Mouse (Mus musculus) retina, postnatal 1 day (tissue): ENCODE data around the gene Pdk1.

ENCODE experiments used
- DNase-seq: peaks from one replicate; pipeline ENCODE4 v3.0.0-alpha.2; 2012

The Pdk1 gene

DNA sequence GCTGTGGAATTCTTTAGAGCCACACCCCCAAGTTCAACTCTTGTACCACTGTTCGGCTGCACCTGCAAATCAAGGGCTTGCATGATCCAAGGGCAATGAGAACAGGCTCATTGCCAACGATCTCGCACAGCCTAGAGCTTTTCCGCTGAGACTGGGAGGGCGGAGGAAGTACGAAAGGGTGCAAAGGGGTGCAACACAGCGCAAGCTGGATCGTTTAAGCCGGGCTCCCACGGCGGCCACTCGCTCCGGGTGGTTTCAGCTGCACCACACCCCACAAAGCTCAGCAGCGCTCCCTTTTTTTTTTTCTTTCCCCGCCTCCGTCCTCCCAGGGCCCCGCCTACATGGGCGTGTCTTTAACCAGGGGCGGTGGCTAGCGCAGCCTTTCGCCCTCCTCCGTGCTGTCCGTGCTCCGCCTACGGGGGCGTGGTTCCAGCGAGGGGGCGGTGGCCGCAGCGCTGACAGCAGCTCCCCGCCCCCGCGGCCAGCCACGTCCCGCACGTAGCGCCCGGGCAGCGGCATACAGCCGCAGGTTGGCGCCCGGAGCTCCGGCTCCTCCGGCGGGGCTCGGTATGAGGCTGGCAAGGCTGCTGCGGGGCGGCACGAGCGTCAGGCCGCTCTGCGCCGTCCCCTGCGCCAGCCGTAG, at the start of gene Pdk1:
Gene Pdk1, plus strand, starts transcription at position 424 of the 643 bp plus-strand sequence.
- peak; percentile 98 for DNase-seq

DNA sequence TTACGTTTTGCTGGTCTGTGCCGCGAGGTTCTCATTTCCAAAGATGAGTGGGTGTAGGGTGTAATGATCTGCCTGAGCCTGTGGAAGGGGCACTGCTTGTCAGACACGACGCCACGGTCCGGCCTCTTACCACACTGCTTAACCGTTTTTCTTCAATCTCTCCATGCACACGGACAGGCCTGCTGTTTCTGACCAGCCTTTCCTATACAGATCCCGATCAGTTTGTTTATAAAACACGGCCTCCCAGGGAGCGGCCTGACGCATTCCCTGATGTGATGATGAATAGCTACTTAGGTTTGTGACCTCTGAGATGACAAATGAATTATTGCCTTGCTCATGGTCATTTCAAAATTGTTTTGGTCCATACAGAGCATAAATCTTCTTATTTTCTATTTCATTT, 48.9 kb upstream of the Pdk1 start:
- no peak for DNase-seq

DNA sequence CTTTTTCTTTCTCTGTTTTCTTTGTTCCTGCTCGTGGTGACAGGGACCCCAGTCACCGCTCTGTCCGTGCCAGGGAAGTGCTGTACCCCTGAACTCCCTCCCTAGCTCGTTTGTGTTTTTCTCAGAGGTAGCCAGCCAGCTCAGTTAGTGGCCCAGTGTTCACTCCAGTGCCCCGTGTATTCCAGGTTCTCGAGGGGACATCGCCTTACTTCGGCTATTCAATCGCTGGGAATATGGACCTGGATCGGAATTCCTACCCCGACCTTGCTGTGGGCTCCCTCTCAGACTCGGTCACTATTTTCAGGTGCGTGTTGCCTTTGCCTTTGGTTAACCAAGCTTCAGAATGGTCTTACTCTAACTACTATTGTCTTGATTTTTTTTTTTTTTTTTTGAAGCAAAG, 45.3 kb upstream of the Pdk1 start:
- no peak for DNase-seq

DNA sequence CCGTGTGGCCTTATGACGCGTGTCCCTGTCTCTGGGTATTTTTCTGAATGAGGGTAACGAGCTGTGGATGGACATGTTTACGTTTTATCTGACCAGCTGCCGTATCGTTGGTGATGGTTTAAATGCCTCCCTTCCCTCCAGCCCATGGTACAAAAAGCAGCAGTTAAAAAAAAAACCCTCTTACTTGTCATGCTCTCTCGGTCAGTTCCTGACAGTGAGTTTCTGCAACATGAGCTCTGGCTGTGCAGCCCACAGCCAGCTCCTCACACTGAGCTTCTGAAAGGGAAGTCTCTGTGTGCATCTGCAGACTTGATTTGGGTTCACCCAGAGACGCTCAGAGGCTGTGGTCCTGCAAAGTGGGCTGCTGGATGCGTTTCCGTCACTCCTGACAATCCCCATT, 44.1 kb upstream of the Pdk1 start:
- no peak for DNase-seq

DNA sequence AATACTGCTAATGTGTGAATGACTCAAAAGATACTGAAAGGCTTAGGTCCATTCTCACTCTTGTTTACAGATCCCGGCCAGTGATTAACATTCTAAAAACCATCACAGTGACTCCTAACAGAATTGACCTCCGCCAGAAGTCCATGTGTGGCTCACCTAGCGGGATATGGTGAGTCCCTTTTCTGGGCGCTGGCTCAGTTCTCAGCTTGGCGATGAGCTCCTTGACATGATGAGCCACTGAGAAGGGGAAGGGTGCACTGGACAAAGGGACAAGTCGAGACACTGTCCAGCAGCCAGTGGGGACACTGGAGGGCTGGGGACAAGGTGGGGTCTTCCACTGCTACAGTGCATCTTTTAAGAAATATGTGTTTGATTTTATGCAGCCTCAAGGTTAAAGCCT, 39.4 kb upstream of the Pdk1 start:
- no peak for DNase-seq

DNA sequence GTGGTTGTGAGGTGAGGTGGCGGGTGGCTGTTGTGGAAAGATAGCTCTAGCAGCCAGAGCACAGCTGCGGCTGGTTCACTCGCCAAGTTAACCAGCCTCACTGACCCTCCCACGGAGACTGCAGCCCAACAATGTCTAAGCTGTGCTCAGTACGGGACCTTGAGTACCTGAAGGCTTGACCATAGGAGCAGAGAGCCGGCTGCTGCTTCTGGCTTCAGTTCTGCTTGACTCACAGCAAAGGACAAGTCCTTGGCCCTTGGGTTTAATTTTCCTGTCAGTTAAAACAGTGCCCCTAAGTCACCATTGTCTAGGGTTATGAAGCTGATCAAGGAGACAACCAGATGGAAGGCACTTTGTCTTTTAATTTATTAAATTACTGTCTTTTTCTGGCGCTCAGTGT, 38.7 kb upstream of the Pdk1 start:
- DNase-seq = no peak

DNA sequence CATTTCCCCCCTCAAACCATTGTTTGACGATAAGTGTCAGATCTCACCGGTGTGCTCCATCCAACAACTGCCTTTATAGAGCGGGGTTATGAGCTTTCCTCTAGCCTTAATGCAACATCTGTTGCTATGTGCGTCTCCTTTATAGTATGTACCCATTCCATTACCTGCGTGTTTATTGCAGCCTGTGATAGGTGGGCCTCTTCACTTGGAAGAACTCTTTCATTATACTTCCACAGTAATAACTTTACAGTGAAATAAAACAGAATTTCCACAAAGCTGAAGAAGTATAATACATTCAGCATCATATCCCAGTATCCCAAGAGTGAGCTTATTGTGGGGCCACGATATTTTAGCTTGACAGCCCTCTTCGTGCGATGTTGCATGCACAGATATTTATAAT, 37.5 kb upstream of the Pdk1 start:
- no peak for DNase-seq

DNA sequence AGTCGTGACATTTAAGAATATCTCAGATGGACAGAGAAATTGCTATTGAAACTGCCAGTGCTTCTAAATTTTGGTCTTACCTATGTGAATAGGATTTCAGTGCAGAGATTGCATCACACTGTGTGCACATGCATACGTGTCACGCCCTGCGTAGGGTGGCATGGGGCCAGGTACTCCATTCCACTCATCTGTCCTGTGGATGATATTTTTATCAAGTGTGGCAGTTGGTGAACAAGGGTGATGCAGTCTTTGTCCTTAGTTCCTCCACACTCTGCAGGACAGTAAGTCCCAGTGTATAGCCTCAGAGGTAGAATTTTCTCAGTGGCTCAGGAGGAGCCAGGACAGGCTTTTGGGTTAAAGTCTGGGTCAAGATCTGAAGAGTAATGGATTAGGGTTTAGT, 36.8 kb upstream of the Pdk1 start:
- DNase-seq = no peak

DNA sequence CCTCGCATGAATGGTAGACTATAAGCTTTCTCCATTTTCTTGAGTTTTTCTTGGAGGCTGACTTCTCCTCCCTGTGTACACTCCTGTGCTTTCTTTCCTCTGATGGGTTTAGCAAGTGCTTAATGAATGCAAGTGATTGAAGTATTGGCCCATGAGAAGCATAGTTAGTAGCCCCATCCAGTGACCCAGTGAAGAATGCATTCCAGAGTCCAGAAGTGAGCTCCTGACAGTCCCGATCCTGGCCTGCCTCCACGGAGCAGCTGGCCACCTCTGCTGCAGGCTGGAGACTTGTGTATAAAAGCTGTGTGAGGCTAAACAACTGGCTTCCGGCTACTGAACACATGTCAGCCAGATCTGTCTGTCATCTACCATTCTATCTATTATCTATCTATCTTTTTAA, 35.8 kb upstream of the Pdk1 start:
- no peak for DNase-seq

DNA sequence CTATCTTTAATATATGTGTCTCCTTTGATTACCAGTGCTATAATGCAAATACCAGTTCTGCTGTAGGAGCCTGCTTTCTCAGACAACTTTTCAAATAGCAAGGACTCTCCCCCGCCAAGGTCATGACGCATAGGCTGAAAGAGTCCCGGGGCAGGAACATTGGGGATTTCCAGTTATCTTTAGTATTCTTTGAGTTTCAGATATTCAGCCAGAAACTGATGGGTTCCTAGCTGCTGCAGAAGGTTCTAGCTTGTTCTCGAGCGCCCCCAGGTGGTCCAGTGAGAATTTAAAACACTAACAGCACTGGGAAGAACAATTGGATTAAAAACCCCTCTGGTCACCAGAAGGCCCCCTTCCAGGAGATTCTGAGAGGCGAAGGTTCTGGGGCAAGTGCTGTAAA, 35.2 kb upstream of the Pdk1 start:
- peak; percentile 83 for DNase-seq

DNA sequence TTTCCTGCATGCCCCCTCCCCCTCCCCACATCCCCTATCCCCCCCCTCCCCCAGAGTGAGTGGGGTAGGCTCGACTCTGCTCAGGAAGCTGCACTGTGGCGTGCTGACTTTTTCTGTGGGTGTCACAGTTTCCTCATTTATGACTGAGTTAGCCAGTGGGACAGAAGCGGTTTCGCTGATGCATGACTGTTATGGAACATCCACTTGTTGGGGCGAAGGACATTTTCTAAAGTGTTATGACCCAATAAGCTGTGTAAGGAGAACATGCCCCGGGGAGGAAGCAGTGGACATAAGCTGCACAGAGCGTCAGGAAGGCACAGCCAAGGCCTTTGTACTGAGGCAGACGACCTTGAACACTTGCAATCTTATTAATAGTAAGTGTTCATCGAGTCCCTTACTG, 29.7 kb upstream of the Pdk1 start:
- DNase-seq = no peak

DNA sequence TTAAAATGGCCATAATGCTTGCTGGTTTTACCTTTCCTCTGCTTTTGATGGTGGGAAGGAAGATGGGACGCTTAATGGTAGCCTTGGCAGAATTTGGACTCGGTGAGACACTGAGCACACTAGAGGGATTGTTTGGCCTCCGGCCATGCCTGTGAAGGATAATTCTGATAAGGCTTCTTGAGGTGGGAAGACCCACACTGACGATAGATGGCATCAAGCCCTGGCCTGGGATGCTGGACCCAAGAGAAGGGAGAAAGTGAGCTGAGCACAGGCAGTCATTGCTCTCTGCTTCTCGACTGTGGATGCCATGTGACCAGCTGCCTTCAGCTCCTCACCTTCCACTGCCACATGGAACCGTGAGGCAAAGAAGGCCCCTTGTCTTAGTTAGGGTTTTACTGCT, 28.1 kb upstream of the Pdk1 start:
- no peak for DNase-seq

DNA sequence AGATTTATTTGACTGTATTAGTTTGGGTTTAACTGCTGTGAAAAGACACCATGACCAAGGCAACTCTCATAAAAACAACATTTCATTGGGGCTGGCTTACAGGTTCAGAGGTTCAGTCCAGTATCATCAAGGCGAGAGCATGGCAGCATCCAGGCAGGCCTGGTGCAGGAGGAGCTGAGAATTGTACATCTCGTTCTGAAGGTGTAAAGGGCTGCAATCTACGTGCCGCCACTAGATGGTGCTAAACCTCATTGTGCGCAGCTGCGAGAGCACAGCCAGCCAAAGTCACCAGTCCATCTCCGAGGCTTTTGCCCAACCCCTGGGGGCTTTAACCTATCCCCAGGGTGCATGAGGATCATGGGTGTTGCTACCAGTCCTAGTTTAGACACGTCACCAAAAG, 20.9 kb upstream of the Pdk1 start:
- peak; percentile 51 for DNase-seq

DNA sequence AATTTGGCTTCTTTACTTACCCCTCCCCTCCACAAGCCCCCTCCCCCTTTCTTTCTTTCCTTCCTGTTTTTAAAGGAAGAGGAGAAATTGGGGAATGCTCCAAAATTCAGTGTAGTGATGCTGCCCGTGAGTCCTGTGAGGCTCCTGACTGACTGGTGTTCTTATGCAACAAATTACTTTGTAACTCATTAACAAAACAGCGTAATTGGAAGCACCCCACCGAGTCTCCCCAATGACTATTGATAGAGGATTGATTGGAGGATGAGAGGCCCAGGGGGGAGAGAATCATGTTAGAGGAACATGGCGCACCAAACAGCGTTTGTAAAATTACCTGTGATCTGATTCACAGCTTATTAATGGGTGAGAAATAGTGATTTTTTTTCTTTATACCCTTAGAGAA, 17.9 kb upstream of the Pdk1 start:
- DNase-seq = no peak

DNA sequence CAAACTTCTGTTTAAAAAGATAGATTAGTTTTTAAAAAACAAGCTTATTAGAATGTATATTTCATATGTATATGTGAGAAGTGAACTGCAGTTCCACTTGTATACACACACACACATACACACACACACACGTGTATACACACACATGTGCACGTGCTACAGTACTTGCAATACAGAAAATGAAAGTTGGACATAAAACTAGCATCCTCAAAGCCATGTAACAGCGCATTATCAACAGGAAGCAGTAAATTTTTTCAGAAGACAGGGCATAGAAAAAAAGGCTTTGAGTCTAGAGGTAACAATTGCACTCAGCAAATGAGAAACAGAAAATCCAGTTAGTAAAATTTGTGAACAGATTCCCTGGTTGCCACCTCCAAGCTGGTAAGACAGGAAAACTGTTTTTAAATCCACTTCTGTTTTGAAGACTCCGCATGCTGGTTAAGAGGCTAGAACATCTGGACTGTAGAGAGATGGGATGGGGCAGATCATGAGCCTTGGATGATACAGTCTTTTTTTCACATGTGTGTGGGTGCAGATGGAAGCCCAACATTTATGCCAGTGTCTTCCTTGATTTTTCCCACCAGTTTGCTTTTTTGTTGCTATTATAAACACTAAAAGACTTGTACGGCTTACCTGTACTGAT, 9.4 kb upstream of the Pdk1 start:
- no peak for DNase-seq

DNA sequence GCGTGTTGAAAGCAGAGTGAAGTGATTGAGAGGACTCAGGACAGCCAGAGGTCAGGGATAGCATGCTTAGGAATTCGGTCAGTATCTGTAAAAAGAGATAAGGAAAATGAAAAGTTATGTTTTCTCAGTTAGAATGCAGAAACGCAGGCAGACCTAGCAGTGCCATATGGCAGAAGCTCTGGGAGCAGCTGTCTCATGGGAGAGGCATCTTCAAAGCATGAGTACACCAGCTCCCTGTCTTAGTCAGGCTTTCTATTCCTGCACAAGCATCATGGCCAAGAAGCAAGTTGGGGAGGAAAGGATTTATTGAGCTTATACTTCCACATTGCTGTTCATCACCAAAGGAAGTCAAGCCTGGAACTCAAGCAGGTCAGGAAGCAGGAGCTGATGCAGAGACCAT, 8.0 kb upstream of the Pdk1 start:
- DNase-seq = no peak

DNA sequence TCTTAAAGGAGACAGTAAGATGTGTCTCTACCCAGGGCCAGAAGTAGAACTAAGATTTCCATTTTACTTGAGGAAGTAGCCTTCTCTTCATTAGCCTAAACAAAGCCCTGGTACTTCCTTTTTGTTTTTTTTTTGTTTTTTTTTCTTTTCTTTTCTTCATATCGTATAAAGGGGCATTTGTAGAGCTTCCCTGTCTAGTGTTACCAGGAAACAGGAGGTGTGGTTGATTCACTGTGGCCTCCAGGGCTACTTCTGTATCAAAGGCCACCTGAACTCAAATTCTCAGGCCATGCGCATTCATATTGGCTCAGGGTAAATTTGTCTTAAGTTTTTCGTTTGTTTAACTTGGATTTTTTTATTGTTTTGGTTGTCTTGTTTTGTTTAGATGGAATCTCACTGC, 7.1 kb upstream of the Pdk1 start:
- no peak for DNase-seq

DNA sequence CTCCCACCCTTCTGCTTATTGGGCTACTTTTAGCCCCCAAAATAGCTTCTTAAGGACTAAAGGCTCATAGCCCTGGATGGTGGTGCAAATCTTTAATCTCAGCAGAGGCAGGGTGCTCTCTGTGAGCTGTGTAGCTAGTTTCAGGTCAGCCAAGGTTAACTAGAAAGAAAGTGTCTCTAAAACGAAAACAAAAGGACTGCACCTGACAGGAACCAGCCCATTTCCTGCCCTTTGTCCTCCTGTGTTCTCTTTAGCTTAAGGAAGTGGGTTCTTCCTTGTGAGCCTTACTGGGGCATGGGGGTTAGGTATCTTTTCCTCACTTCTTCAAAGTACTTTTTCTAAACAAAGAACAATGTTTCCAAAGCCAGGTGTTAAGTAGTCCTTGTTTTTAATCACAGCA, 6.5 kb upstream of the Pdk1 start:
- no peak for DNase-seq

DNA sequence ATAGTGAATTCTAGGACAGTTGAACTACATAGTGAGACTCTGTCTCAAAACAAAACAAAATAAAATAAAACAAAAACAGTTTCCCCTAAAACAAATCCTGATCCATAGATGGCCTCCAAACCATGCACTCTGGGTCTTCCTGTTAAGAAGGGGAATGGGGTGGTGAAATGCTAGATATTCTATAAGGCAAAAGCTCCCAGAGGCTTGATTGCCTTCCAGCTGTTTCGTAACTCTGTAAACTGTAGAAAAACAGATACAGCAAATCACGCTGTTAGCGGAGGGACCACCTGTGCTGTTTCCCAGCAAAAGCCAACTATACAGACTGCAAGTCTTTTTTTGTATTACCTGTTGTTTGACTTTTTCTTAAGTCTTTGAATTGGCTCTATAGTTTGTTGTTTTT, 6.0 kb upstream of the Pdk1 start:
- no peak for DNase-seq

DNA sequence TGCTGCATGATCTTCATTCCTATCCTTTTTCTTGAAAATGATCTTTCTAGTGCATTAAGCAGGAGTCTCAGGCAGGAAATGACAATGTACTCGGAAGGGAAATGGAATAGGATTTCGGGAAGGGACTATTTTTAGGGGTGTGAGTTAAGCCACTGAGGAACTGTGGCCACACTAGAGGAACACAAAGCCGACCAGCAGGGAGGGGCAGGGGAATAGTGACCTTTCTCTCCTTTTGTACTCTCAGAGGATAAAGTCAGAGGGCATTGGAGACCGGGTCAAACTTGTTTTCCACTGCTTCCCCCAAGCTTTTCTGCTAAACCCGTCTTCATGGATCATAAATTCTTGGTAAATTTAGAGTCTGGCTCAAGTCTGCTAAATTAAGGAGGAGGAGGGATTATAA, 5.5 kb upstream of the Pdk1 start:
- DNase-seq = no peak

DNA sequence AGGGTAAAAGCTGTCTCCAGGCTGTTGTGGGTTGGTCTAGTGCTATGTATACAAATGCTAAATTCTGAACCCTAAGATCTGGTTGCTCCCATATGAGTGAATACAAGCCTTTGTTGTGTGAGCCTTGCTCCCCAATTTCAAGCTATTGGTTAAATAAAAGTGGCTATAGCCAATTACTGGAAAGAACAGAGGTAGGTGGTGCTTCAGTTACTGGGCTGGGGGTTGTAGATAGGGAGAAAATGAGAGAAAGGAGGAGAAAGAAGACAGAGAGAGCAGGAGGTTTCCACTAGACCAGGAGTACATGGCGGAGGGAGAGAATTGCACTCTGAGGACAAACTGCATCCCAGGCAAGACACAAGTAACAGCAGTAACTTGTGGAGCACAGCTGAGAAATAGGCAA, 4.8 kb upstream of the Pdk1 start:
- DNase-seq = no peak

DNA sequence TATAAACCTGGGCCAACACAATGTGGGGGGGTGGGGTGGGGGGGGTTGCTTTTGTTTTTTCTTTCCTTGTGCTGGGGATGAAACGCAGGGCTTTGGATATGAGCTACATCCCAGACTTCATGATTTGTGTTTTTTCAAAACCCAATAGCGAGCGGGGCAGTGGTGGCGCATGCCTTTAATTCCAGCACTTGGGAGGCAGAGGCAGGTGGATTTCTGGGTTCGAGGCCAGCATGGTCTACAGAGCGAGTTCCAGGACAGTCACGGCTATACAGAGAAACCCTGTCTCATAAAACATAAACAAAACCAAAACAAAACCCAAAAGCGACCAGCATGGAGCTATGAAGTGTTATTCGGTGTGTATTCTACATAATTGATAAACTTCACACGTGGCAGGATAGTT, 883 bp upstream of the Pdk1 start:
- no peak for DNase-seq

DNA sequence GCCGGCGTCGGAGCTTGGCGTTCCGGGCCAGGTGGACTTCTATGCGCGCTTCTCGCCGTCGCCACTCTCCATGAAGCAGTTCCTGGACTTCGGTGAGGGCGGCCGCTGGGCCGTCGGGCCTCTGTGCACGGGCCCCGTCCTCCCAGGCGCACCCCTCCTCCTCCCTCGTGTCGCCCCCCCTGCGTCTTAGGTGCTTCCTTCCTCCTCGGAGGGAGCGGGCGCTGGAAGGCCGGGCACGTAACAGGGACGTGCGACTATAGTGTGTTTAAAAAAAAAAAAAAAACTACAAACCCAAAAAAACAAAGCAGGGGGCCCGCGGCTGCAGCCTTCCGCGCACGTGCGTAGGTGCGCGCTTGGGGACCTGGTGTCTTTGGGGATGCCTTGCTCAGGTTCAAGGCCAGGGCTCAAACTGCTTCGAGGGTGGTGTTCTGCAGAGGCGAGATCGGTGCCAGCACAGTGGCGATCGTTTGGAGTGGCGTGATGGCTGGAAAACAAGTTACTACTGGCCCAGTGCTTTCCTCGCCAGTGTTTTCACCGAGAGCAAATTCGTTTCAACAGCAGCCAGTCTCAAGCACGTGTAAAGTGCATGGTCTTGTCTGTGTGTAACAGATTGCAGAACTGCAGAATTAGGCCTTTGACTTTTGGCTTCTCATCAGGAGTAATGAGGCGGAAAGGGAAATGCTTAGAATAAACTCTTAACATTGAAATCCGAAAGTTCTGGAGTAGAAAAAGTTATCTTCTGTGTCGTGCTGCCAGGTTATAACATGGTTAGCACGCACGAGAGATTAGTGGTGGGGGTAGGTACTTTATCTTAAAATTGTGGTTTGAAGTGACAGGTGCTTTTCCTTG, 674 bp downstream of the Pdk1 start:
- no peak for DNase-seq

DNA sequence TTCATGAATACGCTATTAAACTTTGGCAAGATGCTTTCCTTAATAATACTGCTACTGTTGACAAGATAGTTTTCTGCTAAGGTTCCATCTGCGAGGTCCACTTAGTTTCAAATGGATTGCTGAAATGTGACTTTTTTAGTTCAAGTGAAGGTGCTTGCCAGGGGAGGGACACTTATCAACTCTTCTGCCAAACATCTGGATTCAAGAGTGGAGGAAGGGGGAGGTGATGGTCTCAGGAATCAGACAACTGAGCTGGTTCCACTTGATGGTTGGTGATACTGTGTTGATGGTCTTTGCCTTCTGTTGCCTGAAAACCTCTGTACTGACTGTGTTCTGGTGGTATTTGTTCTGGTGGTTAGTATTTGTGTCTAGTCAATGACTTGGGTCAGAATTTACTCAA, 1.4 kb downstream of the Pdk1 start:
- no peak for DNase-seq
